Mouse (Mus musculus) liver, embryonic 16.5 days (tissue): Measurements from ENCODE around the gene Adcy9. TPM values are rescaled to one million over a fixed set of nuclear protein-coding genes. Genes with fewer than 3 reads are reported as not detected.

Experiments used
- ATAC-seq: fragments of 200-750 bp; cut with Nextera tagmentation; 2 replicates; pipeline ENCODE4 v1.8.0; 2017; ENCODE audit warnings: low read depth, mild to moderate bottlenecking, moderate number of reproducible peaks, moderate library complexity
- H3K27ac ChIP-seq: fragments of 300-500 bp; sonication (generic); 2 replicates; pipeline ENCODE4 v1.5.1; 2014; ENCODE audit warnings: mild to moderate bottlenecking, low read length
- H3K27me3 ChIP-seq: fragments of 300-500 bp; sonication (generic); 2 replicates; pipeline ENCODE4 v1.6.1; 2014; ENCODE audit warnings: low read depth, low read length, mixed read lengths; ENCODE audit not compliant: control insufficient read depth, insufficient read depth
- H3K36me3 ChIP-seq: fragments of 300-500 bp; sonication (generic); 2 replicates; pipeline ENCODE4 v1.6.1; 2014; ENCODE audit warnings: mild to moderate bottlenecking; ENCODE audit not compliant: control insufficient read depth, insufficient read depth
- H3K4me1 ChIP-seq: fragments of 300-500 bp; sonication (generic); 2 replicates; pipeline ENCODE4 v1.6.1; 2014; ENCODE audit warnings: low read depth, low read length, mixed read lengths; ENCODE audit not compliant: control insufficient read depth
- H3K4me2 ChIP-seq: fragments of 300-500 bp; sonication (generic); 2 replicates; pipeline ENCODE4 v1.6.1; 2014; ENCODE audit warnings: low read depth, low read length, mixed read lengths
- H3K4me3 ChIP-seq: fragments of 300-500 bp; sonication (generic); 2 replicates; pipeline ENCODE4 v1.5.1; 2014; ENCODE audit warnings: low read depth, mild to moderate bottlenecking, low read length
- H3K9ac ChIP-seq: fragments of 300-500 bp; sonication (generic); 2 replicates; pipeline ENCODE4 v1.6.1; 2014; ENCODE audit warnings: low read depth, low read length
- H3K9me3 ChIP-seq: fragments of 300-500 bp; sonication (generic); replicated peaks from 2 replicates; pipeline ENCODE4 v1.6.1; 2016; ENCODE audit warnings: low read length; ENCODE audit not compliant: control insufficient read depth
- WGBS: fragments of 180-500 bp; shearing (Covaris S2); extraction: QIAGEN DNeasy Blood & Tissue Kit; methylation state at CpG from one replicate; pipeline ENCODE4 v1.1.7; 2014; ENCODE audit not compliant: insufficient replicate concordance; 5-methylcytosine and 5-hydroxymethylcytosine counted together
- polyA plus RNA-seq: library from polyadenylated mRNA; unstranded; fragments of >200 nt; fragmentation: Nextera tagmentation; extraction: Ambion mirVana; gene quantifications from 2 replicates; pipeline ENCODE4 v1.2.1, GENCODE M21; 2015

Gene Adcy9
- polyA plus RNA-seq, 1 experiment from 2014 or later = 0.65 TPM

DNA sequence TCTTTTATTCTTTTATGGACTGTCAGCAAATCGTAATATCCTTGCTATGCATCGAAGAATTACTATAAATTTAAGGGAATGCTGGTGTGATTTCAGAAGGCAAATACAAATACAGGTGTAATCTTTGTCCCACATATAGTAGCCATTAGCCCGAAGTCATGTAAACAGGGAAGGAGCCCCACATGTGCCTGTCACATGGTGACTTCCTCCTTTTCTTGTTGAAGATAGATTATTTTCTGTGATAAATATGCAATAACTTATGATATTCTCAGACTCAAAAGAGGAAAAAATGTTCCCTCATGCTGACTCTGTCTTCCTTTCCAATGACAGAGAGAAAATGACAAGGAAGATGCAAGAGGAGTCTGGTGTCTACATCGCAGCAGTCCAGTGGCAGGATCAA is 112.5 kb downstream of the Adcy9 start:
- H3K9me3 ChIP-seq = no peaks in the 10 kb centered on the region
- H3K27ac ChIP-seq = no peak overlapping the region
- 70% methylated on average over 4 of the region's 4 CpGs for WGBS

DNA sequence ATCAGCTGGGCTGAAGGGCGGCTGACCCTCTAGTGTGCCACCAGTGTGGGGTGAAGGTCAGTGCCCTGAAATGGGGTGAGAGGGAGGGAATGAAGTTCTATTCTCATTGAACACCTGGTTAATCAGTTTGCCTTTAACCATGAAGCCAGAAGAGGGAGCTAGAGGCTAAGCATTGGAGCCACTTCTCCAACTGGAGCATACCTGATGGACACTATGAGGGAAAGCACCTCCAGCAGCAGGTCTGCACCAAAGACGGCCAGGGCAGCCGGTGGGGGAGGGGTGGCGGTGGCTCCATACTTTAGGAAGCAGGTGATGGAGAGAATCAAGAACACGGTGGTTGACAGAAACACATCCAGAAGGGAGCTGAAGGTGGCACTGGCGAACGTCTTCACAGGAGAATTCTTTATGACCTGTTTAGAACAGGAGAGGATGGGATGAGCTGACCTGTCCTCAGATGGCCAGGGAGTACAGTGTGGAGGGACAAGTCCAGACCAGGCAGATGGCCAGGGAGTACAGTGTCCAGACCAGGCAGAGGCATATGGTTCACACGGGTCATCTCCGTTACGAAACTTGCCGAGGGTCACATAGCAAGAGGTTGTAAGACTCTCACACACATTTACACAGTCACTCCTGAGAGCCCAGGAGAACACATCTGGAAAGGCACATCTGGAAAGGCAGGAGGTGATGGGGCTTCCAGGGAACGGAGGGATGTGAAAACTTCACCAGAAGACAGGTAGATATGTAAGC is 115.9 kb downstream of the Adcy9 start:
- Histone ChIP-seq H3K9me3 (no peaks in the 10 kb centered on the region), H3K4me1 (no peaks in the 10 kb centered on the region), H3K27ac (no peak overlapping the region), H3K27me3 (no peaks in the 10 kb centered on the region), H3K4me2 (no peak overlapping the region), H3K36me3 (no peaks in the 10 kb centered on the region), H3K9ac (no peak overlapping the region), H3K4me3 (no peak overlapping the region)
- ATAC-seq = 0 out of 2 replicates have a peak, but pooled peaks have one; percentile 27
- 68% methylated on average over 12 of the region's 12 CpGs for WGBS

More for the DNA sequence above, 112.5 kb downstream of the Adcy9 start:
- Histone ChIP-seq H3K4me2 (no peak overlapping the region), H3K27me3 (no peaks in the 10 kb centered on the region), H3K4me1 (no peaks in the 10 kb centered on the region), H3K9ac (no peak overlapping the region), H3K36me3 (no peaks in the 10 kb centered on the region), H3K4me3 (no peak overlapping the region)
- no peak for ATAC-seq

GRCm38 (mm10) chr16:4303554-4303953 is 116.7 kb downstream of the Adcy9 start:
- no peaks in the 10 kb centered on the region for H3K27me3 ChIP-seq
- no peak overlapping the region for H3K4me2 ChIP-seq
- H3K4me3 ChIP-seq = no peak overlapping the region
- peak; percentile 39; the same call in 1 of the 2 replicates for ATAC-seq
- no peaks in the 10 kb centered on the region for H3K36me3 ChIP-seq
- H3K4me1 ChIP-seq = no peaks in the 10 kb centered on the region
- no peak overlapping the region for H3K9ac ChIP-seq
- H3K27ac ChIP-seq = no peak overlapping the region
- 57% methylated on average over 5 of the region's 5 CpGs for WGBS
- no peaks in the 10 kb centered on the region for H3K9me3 ChIP-seq

- Histone ChIP-seq H3K36me3 (no peaks in the 10 kb centered on the region), H3K27me3 (no peaks in the 10 kb centered on the region), H3K4me2 (no peak overlapping the region), H3K9me3 (no peaks in the 10 kb centered on the region), H3K4me3 (no peak overlapping the region), H3K27ac (no peak overlapping the region), H3K9ac (no peak overlapping the region), H3K4me1 (no peaks in the 10 kb centered on the region)
- no peak for ATAC-seq
- WGBS = 73% methylated on average over 7 of the region's 7 CpGs
These were observed 120.0 kb downstream of the Adcy9 start for GRCm38 (mm10) chr16:4300280-4300679.

- ATAC-seq = no peak
- no peaks in the 10 kb centered on the region for H3K27me3 ChIP-seq
These were observed 127.0 kb downstream of the Adcy9 start for GRCm38 (mm10) chr16:4293259-4293658.

GRCm38 (mm10) chr16:4289507-4289906 is 130.8 kb downstream of the Adcy9 start:
- Histone ChIP-seq H3K27me3 (no peaks in the 10 kb centered on the region), H3K4me3 (no peak overlapping the region)

More at GRCm38 (mm10) chr16:4293259-4293658, 127.0 kb downstream of the Adcy9 start:
- Histone ChIP-seq H3K4me3 (no peak overlapping the region), H3K4me1 (no peaks in the 10 kb centered on the region), H3K27ac (no peak overlapping the region), H3K4me2 (no peak overlapping the region), H3K9me3 (no peaks in the 10 kb centered on the region), H3K9ac (no peak overlapping the region), H3K36me3 (no peaks in the 10 kb centered on the region)
- WGBS = 65% methylated on average over 3 of the region's 3 CpGs

DNA sequence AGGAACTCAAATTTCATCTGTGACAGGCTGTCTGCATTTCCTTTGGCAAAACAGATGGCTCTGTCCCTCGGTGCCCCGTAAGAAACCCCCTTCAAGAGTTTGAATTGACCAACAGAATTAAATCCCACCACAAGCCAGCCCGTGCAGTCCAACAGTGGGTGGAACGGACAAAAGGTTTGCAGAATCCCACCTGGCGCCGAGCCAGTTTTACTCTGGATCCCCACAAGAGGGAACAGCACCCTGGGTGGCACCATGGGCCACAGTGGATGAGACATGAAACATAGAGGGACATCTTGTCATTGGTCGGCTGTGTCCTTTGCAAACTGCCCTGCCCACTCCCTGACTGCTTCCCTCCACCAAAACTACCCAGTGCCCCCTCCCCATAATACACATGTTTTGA is 133.7 kb downstream of the Adcy9 start:
- Histone ChIP-seq H3K27me3 (no peaks in the 10 kb centered on the region), H3K9ac (no peak overlapping the region), H3K9me3 (no peaks in the 10 kb centered on the region), H3K27ac (no peak overlapping the region), H3K36me3 (no peaks in the 10 kb centered on the region), H3K4me3 (no peak overlapping the region), H3K4me2 (no peak overlapping the region), H3K4me1 (no peaks in the 10 kb centered on the region)
- 70% methylated on average over 7 of the region's 7 CpGs for WGBS
- no peak for ATAC-seq

More at GRCm38 (mm10) chr16:4289507-4289906, 130.8 kb downstream of the Adcy9 start:
- Histone ChIP-seq H3K4me1 (no peaks in the 10 kb centered on the region), H3K36me3 (no peaks in the 10 kb centered on the region), H3K9me3 (no peaks in the 10 kb centered on the region), H3K4me2 (no peak overlapping the region), H3K9ac (no peak overlapping the region), H3K27ac (no peak overlapping the region)
- ATAC-seq = no peak

DNA sequence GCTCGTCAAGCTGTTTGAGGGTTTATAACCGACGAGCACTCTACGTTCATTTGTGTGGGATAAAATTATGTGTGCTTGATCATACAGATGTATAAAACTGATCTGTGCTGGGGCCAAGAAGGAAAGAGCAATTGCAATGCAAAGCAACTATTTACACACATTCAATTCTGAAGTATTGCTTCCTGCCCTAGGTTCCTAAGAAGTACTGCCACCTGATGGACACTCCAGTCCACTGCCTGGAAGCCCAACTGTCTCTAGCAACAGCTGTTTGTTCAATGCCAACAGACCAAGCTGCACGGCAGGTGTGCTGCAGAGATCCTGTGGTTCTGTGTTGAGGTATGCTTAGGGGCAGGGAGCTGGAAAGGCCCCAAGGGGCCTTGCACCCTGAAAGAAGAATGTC is 135.0 kb downstream of the Adcy9 start:
- no peaks in the 10 kb centered on the region for H3K9me3 ChIP-seq
- H3K4me2 ChIP-seq = no peak overlapping the region
- no peaks in the 10 kb centered on the region for H3K4me1 ChIP-seq
- H3K4me3 ChIP-seq = no peak overlapping the region
- no peak overlapping the region for H3K9ac ChIP-seq
- no peak overlapping the region for H3K27ac ChIP-seq
- H3K36me3 ChIP-seq = no peaks in the 10 kb centered on the region
- no peak for ATAC-seq
- 66% methylated on average over 5 of the region's 5 CpGs for WGBS
- no peaks in the 10 kb centered on the region for H3K27me3 ChIP-seq

GRCm38 (mm10) chr16:4283267-4283851 is 136.9 kb downstream of the Adcy9 start:
- Histone ChIP-seq H3K9ac (no peak overlapping the region), H3K4me3 (no peak overlapping the region), H3K27me3 (no peaks in the 10 kb centered on the region), H3K4me1 (no peaks in the 10 kb centered on the region), H3K27ac (no peak overlapping the region), H3K9me3 (no peaks in the 10 kb centered on the region), H3K4me2 (no peak overlapping the region), H3K36me3 (no peaks in the 10 kb centered on the region)
- ATAC-seq = no peak
- WGBS = 65% methylated on average over 11 of the region's 11 CpGs
